Mouse (Mus musculus) cortical plate, adult 2 months (tissue): ENCODE data around the gene Fat4.

Source experiments
- CTCF ChIP-seq: fragments of 200-500 bp; IDR thresholded peaks from 2 replicates; pipeline ENCODE4 v1.5.1; 2011; ENCODE audit warnings: mild to moderate bottlenecking, control low read depth, low read length; ENCODE audit not compliant: insufficient read depth; ENCODE audit errors: extremely low read depth
- POLR2A ChIP-seq: fragments of 200-500 bp; IDR thresholded peaks from 2 replicates; pipeline ENCODE4 v1.6.1; 2011; ENCODE audit warnings: mild to moderate bottlenecking, low read length, control low read depth; ENCODE audit not compliant: insufficient read depth; ENCODE audit errors: extremely low read depth

GRCm38 (mm10) chr3:38849077-38849476, 37.7 kb upstream of the Fat4 start:
- TF ChIP-seq POLR2A (no peak), CTCF (no peak)
